Mouse (Mus musculus): Measurements from ENCODE around the gene Narfl. TPM values are rescaled to one million over a fixed set of nuclear protein-coding genes. Genes with fewer than 3 reads are reported as not detected.

Narfl gene
- total RNA-seq, 1 experiment, result 27.0 TPM

DNA sequence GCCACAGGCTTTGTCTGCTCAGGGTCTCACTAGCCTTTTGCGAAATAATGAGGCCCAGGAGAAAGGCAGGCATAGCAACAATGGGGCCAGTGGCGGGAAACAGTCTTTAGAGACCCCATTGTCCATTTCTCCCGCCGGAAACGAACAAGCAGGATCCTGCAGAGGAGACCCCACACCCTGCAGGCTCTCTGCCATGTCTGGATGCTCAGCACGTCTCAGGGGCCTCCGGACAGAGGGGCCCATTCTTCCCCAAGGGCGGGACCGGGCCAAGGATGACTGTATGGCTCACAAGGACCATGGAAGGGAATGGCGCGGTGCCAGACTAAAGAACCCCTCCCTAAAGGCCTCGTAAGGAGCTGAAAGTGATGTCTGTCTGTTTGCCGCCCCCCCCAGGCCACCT lies 20.6 kb downstream of the Narfl start:
- Histone ChIP-seq H3K9ac (ENCODE audit: insufficient read depth, low read depth, low read length, poor library complexity, severe bottlenecking) (no peak overlapping the region), H3K4me3 (ENCODE audit: insufficient read depth in 1 of 2, low read depth in 1 of 2, low read length in 2 of 2, poor library complexity in 1 of 2, severe bottlenecking in 1 of 2) (no peak overlapping the region), H3K4me1 (ENCODE audit: control insufficient read depth in 2 of 2, insufficient read depth in 2 of 2, low read length in 2 of 2, poor library complexity in 1 of 2) (peaks cover 3 to 10% of the 10 kb centered on the region in 2 experiments; a peak in 2 of 4 replicates), H3K9me3 (ENCODE audit: control insufficient read depth, insufficient read depth, low read depth, low read length) (no peaks in the 10 kb centered on the region), H3K27ac (ENCODE audit: insufficient read depth, low read depth, low read length, poor library complexity, severe bottlenecking) (no peak overlapping the region), H3K36me3 (ENCODE audit: control insufficient read depth, insufficient read depth, low read length, poor library complexity, severe bottlenecking) (peaks cover 4% of the 10 kb centered on the region; the same call in 1 of the 2 replicates)
- no peak for TF ChIP-seq ZNF384 (IDR thresholded peaks at IDR 0.05; ENCODE audit: low read depth, low read length)
- no peak for TF ChIP-seq CHD2 (IDR thresholded peaks at IDR 0.05; ENCODE audit: low read depth, low read length)
- TF ChIP-seq MAFK (IDR thresholded peaks at IDR 0.05; ENCODE audit: insufficient read depth, low read depth, low read length), result no peak
- TF ChIP-seq HCFC1 (IDR thresholded peaks at IDR 0.05; ENCODE audit: borderline replicate concordance, insufficient read depth, low read length), result no peak
- no peak for TF ChIP-seq ZC3H11A (IDR thresholded peaks at IDR 0.05; ENCODE audit: borderline replicate concordance, low read depth, low read length)
- in situ Hi-C loops (cut with MboI; ENCODE audit: low sequenced_read_pairs in 2 of 2, unreplicated experiment in 2 of 2), result no loop called here
- DNase-seq (ENCODE audit: low read depth, low spot score), result no peak

DNA sequence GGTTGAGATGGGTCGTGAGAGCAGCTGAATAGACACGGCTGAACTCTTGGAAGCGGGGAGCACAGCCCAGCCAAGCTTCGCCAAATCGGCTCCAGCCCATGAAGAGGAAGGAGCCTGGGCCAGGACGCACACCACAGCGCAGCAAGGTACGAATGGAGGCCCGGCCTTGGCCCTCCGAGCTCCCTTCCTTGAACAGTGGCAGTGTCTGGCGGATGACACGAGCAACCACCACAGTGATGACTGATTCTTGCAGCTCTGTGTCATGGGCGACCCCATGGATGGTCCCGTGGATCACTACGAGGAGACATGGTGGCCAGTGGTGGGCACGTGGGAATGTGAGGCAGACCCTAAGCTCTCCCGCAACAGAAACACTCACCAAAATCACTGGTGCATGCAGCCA lies 21.4 kb downstream of the Narfl start:
- Histone ChIP-seq H3K9me3 (ENCODE audit: control insufficient read depth, insufficient read depth, low read depth, low read length) (no peaks in the 10 kb centered on the region), H3K4me3 (ENCODE audit: insufficient read depth in 1 of 2, low read depth in 1 of 2, low read length in 2 of 2, poor library complexity in 1 of 2, severe bottlenecking in 1 of 2) (no peak overlapping the region), H3K27ac (ENCODE audit: insufficient read depth, low read depth, low read length, poor library complexity, severe bottlenecking) (no peak overlapping the region), H3K4me1 (ENCODE audit: control insufficient read depth in 2 of 2, insufficient read depth in 2 of 2, low read length in 2 of 2, poor library complexity in 1 of 2) (peaks cover 3 to 10% of the 10 kb centered on the region in 2 experiments; a peak in 2 of 4 replicates), H3K36me3 (ENCODE audit: control insufficient read depth, insufficient read depth, low read length, poor library complexity, severe bottlenecking) (peaks cover 4% of the 10 kb centered on the region; the same call in 1 of the 2 replicates), H3K9ac (ENCODE audit: insufficient read depth, low read depth, low read length, poor library complexity, severe bottlenecking) (no peak overlapping the region)
- DNase-seq (ENCODE audit: low read depth, low spot score), result no peak
- in situ Hi-C loops (cut with MboI; ENCODE audit: low sequenced_read_pairs in 2 of 2, unreplicated experiment in 2 of 2), result no loop called here
- TF ChIP-seq ZC3H11A (IDR thresholded peaks at IDR 0.05; ENCODE audit: borderline replicate concordance, low read depth, low read length) (no peak), HCFC1 (IDR thresholded peaks at IDR 0.05; ENCODE audit: borderline replicate concordance, insufficient read depth, low read length) (no peak), CHD2 (IDR thresholded peaks at IDR 0.05; ENCODE audit: low read depth, low read length) (no peak), MAFK (IDR thresholded peaks at IDR 0.05; ENCODE audit: insufficient read depth, low read depth, low read length) (no peak)

DNA sequence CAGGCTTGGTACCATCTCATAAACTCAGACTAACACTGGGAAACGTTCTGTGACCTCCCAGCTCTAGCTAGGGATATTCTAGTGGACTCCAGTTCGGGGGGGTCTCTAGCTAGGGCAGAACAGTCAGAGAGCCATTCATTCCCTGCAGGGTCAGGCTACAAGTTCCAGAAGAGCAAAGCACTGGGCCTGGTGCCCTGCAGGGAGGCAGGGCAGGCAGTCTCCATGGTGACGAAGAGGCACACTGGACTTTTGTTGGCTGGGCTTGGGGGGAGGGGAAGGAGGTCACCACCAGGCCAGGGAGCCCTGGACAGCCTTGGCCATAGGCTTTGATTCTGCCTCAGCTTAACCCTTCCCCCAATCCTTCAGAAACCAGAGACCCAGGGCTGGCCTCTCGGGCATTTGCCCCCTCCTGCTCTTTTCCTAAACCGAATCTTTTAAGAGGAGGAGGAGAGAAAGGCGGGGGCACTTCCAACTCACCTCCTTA lies 22.1 kb downstream of the Narfl start, which contains the start of gene AC134908.4:
Gene AC134908.4 (minus strand): TSS at position 51 of the 484 bp plus-strand sequence.
- peaks cover 4% of the 10 kb centered on the region; the same call in 1 of the 2 replicates for H3K36me3 ChIP-seq (ENCODE audit: control insufficient read depth, insufficient read depth, low read length, poor library complexity, severe bottlenecking)
- no peaks in the 10 kb centered on the region for H3K9me3 ChIP-seq (ENCODE audit: control insufficient read depth, insufficient read depth, low read depth, low read length)
- DNase-seq (ENCODE audit: low read depth, low spot score), result no peak
- H3K27ac ChIP-seq (ENCODE audit: insufficient read depth, low read depth, low read length, poor library complexity, severe bottlenecking), result no peak within 1 kb of the TSS
- peak within 1 kb of the TSS; percentile 68 to 76 for H3K4me3 ChIP-seq (ENCODE audit: insufficient read depth in 1 of 2, low read depth in 1 of 2, low read length in 2 of 2, poor library complexity in 1 of 2, severe bottlenecking in 1 of 2)
- in situ Hi-C loops (cut with MboI; ENCODE audit: low sequenced_read_pairs in 2 of 2, unreplicated experiment in 2 of 2), result no loop called here
- peak within 1 kb of the TSS; percentile 60 for H3K9ac ChIP-seq (ENCODE audit: insufficient read depth, low read depth, low read length, poor library complexity, severe bottlenecking)
- peaks cover 3 to 10% of the 10 kb centered on the region in 2 experiments; a peak in 2 of 4 replicates for H3K4me1 ChIP-seq (ENCODE audit: control insufficient read depth in 2 of 2, insufficient read depth in 2 of 2, low read length in 2 of 2, poor library complexity in 1 of 2)
- TF ChIP-seq CHD2 (IDR thresholded peaks at IDR 0.05; ENCODE audit: low read depth, low read length), result no peak
- TF ChIP-seq ZC3H11A (IDR thresholded peaks at IDR 0.05; ENCODE audit: borderline replicate concordance, low read depth, low read length), result no peak
- TF ChIP-seq HCFC1 (IDR thresholded peaks at IDR 0.05; ENCODE audit: borderline replicate concordance, insufficient read depth, low read length), result no peak
- no peak for TF ChIP-seq MAFK (IDR thresholded peaks at IDR 0.05; ENCODE audit: insufficient read depth, low read depth, low read length)
- no peak for TF ChIP-seq ZNF384 (IDR thresholded peaks at IDR 0.05; ENCODE audit: low read depth, low read length)

DNA sequence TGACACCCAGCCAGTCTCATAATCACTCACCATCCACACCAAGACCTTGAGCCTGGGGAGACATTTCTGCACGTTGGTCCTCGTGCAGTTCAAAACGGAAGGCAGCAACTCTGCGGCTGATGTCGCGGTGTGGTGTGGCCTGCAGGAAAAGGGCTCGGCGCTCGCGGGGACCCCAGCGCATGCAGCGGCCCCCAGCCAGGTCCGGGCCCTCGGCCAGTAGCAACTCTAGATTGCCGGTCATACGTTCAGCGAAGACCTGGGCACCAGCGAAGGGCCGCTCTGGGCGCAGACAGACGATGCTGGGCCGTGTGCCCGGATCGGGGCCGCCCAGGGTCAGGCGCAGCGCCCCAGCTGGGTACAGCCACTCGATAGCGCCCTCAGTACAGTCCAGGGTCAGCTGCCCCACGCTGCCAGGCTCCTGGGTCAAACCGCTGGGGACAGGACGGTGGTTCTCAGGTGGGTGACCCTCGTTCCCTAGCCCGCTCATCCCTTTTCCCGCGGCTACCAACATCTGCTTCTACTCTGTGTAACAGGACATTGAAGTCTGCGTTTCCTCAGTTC lies 22.7 kb downstream of the Narfl start:
- TF ChIP-seq MAFK (IDR thresholded peaks at IDR 0.05; ENCODE audit: insufficient read depth, low read depth, low read length) (no peak), HCFC1 (IDR thresholded peaks at IDR 0.05; ENCODE audit: borderline replicate concordance, insufficient read depth, low read length) (no peak), ZC3H11A (IDR thresholded peaks at IDR 0.05; ENCODE audit: borderline replicate concordance, low read depth, low read length) (no peak), CHD2 (IDR thresholded peaks at IDR 0.05; ENCODE audit: low read depth, low read length) (no peak), ZNF384 (IDR thresholded peaks at IDR 0.05; ENCODE audit: low read depth, low read length) (no peak)
- Histone ChIP-seq H3K9me3 (ENCODE audit: control insufficient read depth, insufficient read depth, low read depth, low read length) (no peaks in the 10 kb centered on the region), H3K4me3 (ENCODE audit: insufficient read depth in 1 of 2, low read depth in 1 of 2, low read length in 2 of 2, poor library complexity in 1 of 2, severe bottlenecking in 1 of 2) (peak overlapping the region; percentile 68 to 76), H3K4me1 (ENCODE audit: control insufficient read depth in 2 of 2, insufficient read depth in 2 of 2, low read length in 2 of 2, poor library complexity in 1 of 2) (peaks cover 3 to 9% of the 10 kb centered on the region in 2 experiments; a peak in 2 of 4 replicates), H3K27ac (ENCODE audit: insufficient read depth, low read depth, low read length, poor library complexity, severe bottlenecking) (no peak overlapping the region), H3K9ac (ENCODE audit: insufficient read depth, low read depth, low read length, poor library complexity, severe bottlenecking) (peak overlapping the region; percentile 60), H3K36me3 (ENCODE audit: control insufficient read depth, insufficient read depth, low read length, poor library complexity, severe bottlenecking) (peaks cover 4% of the 10 kb centered on the region; the same call in 1 of the 2 replicates)
- DNase-seq (ENCODE audit: low read depth, low spot score), result no peak
- in situ Hi-C loops (cut with MboI; ENCODE audit: low sequenced_read_pairs in 2 of 2, unreplicated experiment in 2 of 2), result no loop called here

Measured in ES-E14 (cell line).